Mouse (Mus musculus) heart, adult 9 months (tissue): ENCODE data around the gene Clta.
A peak's percentile ranks its signal among the peaks of the same experiment; 100 is the strongest.

Source experiments
- DNase-seq, 2 experiments: peaks; one replicate each; pipeline ENCODE4 v3.0.0; 2022; ENCODE audit warnings: low spot score in 2 of 2

Clta gene

DNA sequence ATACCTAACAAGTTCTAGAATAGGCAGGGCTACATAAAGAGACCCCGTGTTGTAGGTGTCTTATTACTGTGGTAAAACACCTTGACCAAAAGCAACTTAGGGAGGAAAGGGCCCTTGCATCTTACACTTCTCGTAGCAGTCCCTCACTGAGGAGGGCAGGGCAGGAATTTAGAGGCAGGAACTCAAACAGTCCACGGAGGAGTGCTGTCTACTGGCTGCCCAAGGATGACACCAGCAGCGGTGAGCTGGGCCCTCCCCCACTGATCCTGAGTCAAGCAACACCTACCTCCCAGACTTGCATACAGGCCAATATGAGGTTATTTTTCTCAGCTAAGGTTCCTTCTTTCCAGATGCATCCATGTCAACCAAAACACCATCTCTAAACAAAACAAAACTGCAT is 24.0 kb upstream of the Clta start:
- DNase-seq, result no peak

DNA sequence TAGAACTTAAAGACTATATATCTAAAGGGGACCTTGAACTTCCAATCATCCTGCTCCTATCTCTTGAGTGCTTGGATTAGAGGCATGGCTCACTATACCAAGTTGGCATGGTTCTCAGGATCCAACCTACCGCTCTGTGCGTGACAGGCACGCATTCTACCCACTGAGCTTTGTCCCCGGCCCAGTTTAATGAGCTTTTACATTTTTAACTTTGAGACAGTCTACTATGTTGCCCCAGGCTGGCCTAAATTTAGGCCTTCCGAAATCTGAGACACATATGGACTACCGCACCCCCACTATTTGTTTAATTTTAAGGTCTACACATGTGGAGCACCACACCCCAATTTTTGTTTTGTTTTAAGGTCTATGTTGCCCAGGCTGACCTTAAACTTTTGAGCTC is 23.4 kb upstream of the Clta start:
- no peak for DNase-seq

DNA sequence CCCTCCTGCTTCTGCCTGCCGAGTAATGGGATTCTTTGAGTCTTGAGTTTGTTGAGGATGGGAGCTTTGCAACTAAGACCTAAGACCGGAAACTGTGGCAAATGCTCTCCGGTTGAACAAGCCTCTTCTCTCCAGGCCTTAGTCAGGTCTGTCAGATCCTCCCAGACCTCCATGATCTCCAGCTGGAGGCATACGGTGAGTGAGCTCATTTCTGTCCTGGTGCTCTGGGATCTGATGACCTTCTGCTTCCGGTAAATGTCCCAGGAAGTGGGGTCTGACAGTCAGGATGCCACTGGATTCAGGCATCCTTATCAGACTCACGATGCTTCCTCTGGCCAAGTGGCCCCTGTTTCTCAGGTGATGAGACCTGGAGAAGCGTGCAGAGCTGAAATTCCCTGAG is 23.0 kb upstream of the Clta start:
- no peak for DNase-seq

DNA sequence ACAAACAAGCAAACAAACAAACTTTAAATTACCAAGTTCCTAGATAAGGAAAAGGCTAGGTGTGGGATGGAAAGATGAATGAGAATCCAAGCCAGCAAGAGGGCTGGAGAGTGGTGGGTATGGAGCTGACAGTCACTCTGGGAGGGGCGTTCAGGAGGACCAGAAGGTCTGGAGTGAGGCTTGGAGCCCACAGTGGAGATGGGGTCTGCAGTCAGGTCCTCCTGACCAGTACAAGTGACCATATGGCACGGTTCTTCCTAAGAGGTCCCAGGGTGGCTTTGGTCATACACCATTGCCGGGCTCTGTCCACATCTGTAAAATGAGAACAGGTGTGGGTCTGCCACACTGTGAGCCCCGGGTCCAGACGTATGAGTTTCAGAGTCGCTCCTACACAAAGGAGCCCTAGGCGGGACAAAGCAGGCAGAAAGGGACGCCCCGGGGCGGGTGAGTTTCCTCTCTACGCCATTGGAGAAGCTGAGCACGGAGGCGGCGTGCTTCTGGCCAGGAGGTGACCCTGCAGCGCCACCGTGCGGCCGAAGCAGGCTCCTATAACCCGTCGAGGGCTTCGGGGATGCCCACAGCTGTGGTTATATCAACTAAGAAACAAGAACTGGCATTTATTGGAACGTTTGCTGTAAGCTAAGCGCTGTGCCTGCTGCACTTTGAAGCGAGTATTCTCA is 22.1 kb upstream of the Clta start:
- peak; percentile 82 to 90 for DNase-seq

DNA sequence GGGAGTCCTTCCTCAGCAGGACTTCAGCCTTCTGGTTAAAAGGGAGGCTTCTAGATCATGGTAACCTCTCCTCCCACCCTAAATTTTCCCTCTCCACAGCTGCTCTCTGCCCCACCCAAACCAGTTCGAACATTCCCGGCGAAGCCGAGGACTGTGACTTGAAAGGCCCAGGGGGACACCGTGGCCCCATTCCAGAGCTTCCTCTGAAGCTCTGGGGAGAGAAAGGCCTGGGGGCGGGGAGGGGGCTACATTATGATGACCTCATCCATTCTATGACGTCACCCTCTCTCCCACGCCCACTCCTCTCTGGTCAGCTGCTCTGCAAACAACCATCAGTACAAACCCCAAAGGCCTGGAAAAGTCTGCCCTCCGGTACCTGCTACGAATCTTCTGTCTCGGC is 21.1 kb upstream of the Clta start, which contains the start of gene Ccin:
Ccin (plus strand) TSS at position 303 of the 400 bp plus-strand sequence.
- DNase-seq, result no peak

DNA sequence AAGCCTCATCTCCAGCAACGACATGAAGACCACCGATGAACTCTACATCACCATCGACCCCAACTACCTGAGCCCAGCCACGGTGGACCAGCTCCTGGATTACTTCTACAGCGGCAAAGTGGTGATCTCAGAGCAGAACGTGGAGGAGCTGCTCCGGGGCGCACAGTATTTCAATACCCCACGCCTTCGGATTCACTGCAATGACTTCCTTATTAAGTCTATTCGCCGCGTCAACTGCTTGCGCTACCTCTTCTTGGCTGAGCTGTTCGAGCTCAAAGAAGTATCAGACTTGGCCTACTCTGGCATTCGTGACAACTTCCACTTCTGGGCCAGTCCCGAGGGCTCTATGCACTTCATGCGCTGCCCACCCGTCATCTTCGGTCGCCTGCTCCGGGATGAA is 20.5 kb upstream of the Clta start:
- no peak for DNase-seq

DNA sequence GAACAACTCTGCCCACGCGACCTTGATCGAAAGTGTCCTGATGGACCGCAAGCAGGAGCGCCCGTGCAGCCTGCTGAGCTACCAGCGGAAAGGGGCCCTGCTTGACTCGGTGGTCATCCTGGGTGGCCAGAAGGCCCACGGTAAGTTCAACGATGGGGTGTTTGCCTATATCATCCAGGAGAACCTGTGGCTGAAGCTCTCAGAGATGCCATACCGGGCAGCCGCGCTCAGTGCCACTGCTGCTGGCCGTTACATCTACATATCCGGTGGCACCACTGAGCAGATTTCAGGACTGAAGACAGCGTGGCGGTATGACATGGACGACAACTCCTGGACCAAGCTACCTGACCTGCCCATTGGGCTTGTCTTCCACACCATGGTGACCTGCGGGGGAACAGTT is 19.9 kb upstream of the Clta start:
- no peak for DNase-seq

DNA sequence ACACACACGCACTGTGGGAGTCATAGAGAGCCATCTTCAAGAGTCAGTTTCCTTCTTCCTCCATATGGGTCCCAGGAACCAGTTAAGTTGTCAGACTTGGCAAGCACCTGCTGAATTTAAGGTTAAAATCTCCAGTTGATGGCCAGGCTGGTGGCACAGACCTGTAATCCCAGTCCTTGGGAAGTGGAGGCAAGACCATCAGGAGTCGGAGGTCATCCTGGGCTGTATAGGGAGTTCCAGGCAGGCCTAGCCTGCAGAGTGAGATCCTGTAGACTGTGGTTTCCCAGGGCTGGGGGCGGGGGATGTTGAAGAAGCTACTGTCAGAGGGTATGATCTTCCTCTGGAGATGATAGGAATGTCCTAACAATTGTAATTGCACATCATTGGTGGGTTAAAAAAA is 15.3 kb upstream of the Clta start:
- no peak for DNase-seq

DNA sequence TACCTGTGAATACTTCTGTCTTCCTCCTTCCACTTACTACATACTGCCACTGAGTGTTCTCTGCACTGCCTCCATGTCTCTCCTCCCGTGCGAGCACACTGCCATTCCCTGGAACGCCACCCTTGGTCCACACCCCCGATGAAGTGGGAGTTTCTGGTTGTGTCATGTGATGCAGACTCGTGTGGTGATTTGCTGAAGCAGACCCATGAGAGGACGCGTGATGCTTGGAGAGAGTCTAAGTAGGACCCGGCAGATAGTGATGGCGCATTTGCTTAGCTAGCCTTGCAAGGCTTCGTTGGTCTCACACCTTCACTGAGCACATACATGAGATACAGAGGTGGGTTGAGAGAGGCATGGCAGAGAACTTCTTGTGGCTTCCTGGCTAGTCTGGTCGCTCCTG is 11.2 kb upstream of the Clta start:
- no peak for DNase-seq

DNA sequence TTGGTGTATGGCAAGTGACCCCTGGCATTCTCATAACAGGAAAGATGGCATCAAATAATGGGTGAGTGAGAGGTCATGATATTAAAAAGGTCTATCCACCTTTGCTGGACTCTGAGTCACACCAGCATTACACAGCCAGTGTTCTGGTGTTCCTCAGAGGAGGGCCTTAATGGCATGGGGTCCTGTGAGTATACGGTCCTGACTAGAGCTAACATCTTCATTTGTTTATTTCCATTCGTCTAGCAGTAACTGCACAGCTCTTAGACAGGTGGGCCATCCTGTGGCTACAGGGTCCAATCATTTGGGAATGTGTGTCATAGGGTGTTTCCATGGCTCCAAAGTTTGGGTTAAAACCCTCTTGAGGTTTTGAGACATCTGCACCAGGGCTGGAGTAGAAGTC is 9.9 kb upstream of the Clta start:
- DNase-seq, result no peak

DNA sequence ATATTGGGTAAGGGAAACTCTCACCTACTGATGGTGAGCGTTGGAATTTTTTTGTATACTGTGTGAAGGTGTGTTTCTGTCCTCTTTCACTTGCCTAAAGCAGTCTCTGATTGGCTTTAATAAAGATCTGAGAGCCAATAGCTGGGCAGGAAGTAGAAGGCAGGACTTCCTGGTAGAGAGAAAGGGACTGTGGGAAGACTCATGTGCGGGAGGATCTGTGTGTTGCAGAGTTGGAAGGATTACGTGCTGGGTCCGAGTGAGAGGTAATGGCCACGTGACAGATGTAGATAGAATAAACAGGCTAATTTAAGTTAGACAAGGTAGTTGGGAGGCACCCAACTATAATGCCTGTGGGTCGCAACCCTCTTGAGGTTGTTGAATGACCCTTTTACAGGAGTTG is 630 bp upstream of the Clta start:
- DNase-seq, result no peak

DNA sequence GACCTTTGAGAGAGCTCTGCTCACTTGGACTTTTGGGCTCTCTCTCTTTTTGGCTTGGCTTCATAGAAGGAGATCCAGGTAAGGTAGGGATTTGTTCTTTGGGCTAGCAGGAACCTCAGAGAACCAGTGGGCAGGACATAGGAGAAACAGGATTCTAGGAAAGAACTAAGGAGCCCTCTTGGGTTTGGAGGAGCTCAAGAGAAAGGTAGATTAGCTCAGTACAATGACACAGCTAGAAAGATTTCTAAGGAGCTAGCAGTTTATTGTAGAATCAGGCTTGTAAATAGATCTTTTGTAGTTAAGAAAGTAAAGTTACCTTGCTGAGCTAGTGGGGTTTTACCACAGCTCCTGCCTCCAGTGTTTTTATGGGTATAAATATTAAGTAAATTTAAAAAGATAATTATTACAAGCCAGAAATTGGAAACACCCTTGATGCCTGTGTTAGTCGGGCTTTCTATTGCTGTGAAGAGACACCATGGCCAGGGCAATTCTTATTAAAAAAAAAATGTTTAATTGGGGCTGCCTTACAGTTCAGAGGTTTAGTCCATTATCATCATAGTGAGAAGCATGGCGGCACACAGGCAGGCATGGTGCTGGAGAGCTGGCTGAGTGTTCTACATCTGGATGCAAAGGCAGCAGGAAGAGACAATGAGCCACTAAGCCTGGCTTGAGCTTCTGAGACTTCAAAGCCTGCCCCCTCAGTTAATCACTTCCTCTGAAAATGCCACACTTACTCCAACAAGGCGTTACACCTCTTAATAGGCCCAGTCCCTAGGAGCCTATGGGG is 564 bp downstream of the Clta start:
- no peak for DNase-seq

DNA sequence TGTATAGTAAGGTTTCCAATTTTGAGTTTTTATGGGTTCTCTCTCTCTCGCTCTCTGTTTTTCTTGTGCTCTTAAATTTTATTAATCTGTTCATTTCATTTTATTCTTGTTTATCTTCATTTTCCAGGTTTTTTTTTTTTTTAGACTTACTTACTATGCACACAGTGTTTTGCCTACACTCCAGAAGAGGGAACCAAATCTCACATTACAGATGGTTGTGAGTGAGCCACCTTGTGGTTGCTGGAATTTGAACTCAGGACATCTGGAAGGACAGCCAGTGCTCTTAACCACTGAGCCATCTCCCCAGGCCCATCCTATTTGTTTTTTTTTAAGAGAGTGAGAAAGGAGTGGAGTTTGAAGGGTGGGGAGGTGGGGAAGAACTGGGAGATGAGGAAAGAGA is 5.9 kb downstream of the Clta start:
- DNase-seq, result no peak

DNA sequence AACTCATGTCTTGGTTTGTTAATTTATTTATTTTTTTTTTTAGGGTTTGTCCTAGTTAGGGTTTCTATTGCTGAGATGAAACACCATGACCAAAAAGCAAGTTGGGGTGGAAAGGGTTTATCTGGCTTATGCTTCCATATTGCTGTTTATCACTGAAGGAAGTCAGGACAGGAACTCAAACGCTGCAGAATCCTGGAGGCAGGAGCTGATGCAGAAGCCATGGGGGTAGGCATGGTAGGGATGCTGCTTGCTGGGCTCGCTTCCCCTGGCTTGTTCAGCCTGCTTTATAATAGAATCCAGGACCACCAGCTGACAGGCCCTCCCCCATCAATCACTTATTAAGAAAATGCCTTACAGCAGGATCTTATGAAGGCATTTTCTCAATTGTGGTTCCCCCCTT is 6.6 kb downstream of the Clta start:
- DNase-seq, result no peak

DNA sequence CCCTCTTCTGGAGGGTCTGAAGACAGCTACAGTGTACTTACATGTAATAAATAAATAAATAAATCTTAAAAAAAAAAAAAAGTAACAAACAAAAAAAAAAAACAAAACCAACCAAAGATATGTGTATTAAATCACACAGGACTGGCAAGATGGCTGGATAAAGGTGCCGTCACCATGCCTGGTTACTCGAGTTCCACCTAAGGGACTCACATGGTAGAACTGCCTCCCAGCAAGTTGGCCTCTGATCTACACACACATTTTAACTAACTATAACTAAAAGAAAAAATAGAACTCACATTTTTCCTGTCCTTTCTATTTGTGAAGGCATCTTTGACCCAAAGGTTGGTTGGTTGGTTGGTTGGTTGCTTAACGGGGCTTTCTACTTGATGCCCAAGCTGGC is 7.5 kb downstream of the Clta start:
- no peak for DNase-seq

DNA sequence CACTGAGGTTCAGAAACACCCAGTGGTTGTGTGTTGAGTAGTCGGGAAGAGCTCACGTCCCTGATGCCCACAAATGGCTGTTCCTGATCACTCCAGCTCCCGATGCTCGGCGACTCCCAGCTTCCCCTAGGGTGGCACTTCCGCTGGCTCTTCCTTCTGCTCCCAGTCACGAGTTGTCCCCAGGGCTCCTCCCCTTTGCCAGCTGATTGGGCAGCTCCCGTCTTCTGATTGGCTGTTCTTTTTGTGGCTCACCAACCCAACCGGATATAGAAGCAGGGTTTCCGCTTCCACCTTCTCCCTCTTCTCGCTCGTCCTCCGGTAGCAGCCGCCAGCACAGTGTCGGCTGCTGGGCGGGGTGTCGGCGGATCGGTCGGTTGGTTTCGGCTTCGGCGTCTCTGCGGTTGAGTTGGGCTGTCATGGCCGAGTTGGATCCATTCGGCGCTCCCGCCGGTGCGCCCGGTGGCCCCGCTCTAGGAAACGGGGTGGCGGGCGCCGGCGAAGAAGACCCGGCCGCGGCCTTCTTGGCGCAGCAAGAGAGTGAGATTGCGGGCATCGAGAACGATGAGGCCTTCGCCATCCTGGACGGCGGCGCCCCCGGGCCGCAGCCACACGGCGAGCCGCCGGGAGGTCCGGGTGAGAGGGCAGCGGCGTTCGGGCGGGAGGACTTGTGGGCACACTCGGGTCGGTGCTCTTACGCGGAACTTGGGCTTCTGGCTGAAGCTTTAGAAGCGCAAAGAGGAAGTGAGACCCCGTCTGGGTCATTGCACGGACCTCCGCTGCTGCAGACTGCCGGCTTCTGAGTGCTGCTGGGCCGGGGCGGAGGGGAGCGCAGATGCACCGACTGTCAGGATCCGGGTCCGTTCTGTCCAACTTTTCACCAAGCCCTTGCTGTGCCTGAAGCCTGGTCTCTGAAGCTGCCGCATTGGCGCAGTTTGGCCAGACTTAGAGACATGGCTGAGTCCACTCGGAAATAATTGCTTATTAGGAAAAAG is 8.4 kb downstream of the Clta start:
- peak; percentile 95 to 97 for DNase-seq

DNA sequence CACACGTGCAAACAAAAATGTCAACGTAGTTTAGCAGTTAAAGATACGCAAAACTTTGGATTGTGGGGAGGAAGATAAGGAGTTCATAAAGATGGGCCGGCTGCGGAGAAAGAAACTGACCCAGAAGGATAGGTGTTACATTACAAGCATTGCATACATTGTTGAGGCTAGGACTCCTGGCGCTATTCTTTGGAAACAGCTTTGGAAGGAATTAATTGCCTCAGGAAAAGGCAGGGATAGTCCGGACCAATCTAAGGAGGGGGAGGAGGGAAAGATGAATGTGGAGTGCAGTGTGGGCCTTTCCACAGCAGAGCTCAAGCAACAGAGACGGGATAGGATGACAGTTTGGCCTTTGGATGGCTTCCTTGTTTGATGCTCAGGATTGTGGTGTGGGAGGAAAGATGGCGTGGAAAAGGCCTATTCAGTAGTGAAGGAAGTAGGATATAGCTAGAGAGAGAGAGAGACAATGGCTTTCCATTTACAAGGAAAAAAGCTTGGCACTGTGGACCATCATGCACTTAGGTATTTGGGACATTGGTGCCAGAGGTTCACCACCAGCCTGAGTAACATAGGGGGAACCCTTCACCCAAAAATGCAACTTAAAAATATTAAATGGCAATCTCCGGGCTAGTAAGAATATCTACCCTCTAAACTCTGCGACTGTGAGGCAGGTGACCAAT is 9.3 kb downstream of the Clta start:
- no peak for DNase-seq

DNA sequence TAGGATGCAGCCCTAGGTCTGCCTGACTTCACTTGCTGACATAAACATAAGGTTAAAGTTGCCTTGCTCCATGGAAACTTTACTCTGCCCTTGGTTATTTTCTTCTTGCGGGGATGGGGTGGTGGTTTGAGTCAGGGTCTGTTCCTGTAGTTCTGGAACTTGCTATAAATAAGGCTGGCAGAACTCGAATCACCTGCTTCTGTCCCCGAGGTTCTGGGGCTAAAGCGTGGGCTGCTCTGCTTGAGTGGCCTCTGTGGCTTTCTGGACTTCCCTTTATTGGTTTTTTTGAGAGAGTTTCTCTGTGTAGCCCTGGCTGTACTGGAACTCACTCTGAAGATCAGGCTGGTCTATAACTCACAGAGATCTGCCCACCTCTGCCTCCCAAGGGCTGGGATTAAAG is 11.8 kb downstream of the Clta start:
- DNase-seq, result no peak

DNA sequence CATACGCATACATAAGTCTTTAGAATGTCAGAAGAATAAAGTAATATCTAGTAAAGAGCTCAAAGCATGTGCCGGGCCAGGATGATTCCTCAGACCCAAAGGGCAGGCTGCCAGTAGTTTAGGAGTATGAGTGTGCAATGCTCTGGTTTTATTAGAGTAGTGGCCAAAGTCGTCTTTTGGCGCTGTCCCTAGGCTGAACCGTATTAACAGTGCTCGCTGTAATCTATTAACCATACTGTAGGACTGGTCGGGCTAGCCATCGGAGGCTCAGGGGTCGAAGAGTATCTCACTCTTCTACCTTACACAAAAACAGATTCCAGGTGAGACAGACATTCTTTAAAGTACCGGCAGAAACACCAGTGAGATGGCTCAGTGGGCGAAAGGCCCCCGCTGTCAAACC is 12.5 kb downstream of the Clta start:
- DNase-seq, result no peak

DNA sequence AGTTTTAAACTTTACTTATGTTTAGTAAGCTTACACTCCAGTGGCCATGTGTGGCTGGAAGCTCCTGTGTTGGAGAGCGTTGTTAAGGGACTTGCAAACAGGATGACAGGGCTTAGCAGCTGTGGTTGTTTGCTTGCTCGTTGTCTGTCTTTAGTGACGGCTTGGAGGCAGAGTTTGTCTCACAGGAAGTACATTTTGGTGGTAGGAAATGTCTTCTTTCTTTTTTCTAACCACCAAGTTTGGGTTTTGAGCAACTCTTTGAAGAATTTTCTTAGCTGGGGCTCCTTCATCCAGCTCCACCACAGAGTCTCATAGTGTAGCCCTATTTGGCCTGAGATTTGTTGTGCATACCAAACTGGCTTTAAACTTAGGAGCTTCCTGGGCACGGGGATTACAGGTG is 18.1 kb downstream of the Clta start:
- no peak for DNase-seq

DNA sequence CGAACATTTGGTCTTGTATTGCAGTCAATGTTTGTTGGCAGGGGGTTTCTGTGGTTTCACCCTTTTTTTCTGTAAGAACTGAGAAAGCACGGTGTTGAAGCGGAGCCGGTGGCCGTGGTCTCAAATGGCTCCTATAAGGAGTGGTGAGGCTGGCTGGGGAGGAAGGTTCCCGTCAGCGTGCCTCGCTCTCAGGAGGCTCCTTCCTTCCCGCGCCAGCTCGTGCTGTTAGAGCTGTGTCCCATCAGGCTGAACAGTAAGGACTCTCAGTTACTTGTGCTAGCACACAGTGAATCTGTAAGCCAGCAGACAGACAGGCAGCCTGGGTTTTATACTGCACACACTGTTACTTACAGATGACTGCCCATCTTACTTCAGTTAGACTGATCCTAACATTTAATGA is 18.5 kb downstream of the Clta start:
- no peak for DNase-seq

DNA sequence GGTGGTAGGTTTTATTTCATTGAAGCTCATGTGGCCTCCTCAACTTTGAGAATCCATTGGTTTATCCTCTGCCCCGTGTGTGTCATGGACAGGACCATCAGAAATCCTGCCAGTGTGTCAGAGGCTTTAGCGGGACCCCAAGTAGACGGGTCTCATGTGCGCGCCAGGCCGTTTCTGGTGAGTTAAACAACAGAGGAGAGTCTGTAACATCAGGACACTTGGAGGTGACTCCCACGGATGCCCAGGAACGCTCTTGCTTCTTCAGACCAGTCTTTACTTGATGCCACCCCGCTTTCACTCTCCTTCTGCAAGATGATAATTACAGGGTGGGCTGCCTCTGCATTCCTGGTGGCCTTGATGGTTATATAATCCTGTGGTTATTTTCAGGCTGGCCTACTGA is 19.4 kb downstream of the Clta start:
- no peak for DNase-seq
